Mouse (Mus musculus) spleen, postnatal 36 days (tissue): Measurements from ENCODE around the gene Cnpy1.

ENCODE experiments used
- DNase-seq, 2 experiments: peaks; one replicate each; pipeline ENCODE4 v3.0.0; 2022; ENCODE audit warnings: low spot score in 2 of 2, mixed read lengths in 1 of 2

The Cnpy1 gene

DNA sequence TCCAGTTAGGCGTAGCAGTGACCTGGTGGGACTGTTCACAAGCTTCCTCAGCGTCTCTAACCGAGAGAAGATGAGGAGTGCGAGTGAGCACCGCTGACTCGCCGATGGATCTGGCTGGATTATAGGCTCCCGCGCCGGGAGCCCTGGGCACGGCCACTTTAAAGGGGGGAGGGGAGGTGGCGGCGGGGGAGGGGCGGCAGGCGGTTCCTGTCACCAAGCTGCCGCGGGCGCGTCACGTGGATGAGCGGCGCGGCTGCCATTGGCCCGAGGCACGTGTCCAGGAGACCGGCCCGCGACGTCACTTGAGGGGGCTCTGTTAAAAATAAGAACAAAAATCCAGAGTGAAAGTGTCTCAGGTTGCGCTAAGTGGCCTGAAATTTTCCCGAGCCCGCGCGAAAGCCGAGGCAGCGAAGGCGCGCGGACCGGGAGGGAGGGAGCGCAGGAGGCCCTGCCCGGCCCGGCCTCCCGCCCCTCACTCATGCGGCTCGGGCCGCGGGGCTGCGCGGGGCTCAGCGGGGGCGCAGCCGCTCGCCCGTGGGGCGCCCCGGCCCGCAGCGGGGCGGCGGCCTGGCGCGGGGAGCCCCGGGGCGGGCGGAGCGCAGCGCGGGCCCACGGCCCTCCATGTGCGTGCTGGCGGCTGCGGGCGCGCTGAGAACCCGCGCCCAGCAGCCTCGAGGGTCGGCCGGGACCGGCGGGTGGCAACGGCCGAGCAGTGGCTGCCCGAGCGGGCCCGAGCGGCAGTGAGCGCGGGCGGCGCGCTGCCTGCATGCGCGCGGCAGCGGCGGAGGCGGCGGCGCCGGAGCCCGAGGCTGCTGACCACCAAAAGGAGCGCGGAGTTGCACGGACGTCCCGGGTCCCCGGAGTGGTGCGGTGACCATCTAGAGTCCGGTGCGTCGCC, 80.0 kb downstream of the Cnpy1 start, which contains the start of gene En2:
En2 (plus strand) TSS at position 337 of the 898 bp plus-strand sequence.
- DNase-seq, result no peak

DNA sequence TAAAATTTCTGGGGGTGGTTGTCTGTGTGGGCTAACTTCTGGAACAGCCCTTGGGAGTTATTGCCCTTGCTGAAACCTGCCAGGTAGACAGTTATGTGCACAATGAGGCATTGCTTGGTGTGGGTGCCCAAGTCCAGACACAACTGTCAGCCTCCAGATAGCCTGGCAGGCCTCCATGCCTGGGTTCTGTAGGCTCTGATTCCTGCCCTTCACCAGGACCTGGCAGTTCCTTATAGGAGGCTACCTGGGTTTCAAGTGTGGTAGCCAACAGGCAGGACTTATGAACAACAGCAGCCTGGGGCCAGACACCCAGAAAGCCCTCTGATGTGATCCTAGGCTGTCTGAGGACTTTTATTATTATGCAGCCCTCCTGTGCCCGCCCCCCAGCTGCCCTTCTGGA, 81.7 kb downstream of the Cnpy1 start:
- no peak for DNase-seq

DNA sequence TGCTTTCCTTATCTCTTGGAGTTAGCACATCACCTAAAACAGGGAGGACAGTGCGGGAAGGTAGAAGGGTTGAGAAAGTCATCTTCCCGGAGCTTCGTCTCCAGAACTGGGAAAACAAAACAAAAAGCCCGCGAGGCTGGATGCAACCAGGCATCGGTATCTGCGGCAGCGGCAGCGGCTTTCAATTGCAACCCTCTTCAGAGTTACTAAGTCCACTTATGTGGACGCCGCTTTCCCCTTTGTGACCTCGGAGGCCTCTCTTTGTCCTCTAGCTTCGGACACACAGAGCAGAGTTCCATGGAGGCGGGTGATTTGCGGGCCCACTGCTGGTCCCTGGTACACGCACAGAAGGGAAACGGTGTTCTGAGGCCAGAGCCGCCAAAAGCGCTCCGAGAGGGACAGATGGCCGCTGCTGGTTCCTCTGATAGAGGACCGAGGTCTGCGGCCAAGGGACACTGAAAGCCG, 83.6 kb downstream of the Cnpy1 start:
- no peak for DNase-seq

DNA sequence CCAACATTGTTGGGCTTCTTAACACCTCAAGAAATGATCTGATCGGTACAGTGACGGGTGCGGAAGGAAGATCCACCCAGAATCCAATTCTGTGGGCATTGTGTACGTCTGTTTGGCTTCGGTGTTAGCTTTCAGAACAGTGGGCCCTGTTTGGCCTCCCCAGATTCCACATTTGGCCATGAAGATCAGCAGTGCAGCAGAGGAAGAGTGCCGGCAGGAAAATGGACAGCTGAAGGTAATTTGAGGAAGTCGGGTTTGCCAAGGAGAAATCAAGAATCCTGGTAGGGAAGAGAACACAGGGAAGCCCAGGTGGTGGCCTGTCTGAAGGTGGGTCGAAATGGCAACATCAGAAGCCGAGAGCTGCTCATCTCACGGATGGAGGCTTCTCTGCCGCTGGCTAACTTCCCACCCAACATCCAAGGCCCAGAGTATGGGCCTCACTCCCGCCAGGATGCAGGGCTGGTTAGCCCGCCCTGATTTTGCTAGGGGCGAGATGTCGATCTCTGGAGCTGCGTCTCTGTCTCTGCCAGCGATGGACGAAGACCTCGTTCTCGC, 84.1 kb downstream of the Cnpy1 start:
- DNase-seq, result no peak

DNA sequence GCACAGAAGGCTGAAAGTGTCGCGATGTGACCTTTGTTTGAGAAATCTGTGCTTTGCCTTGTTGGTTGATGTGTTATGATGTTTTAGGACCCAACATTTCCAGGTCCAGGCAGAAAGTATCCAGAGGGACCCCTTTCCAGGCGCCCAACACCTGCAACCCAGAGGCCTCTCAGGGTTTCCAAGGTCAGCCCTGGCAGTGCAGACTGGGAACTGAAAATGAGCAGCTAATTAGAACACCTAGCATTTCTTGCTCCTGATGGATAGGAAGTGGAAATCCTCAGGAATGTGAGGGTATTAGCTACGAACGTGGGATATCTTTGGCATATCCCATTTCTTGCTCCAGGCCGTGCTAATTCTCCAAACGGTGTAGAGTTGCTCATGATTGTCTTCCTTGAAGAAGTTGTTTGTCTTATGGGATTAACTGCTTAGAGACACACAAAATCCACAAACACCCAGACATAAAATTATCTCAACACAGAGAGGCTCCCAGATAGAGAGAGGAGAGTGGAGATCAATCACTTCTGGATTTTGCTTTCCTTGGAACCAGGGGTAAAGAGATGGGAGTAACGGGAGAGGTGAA, 85.6 kb downstream of the Cnpy1 start:
- no peak for DNase-seq

DNA sequence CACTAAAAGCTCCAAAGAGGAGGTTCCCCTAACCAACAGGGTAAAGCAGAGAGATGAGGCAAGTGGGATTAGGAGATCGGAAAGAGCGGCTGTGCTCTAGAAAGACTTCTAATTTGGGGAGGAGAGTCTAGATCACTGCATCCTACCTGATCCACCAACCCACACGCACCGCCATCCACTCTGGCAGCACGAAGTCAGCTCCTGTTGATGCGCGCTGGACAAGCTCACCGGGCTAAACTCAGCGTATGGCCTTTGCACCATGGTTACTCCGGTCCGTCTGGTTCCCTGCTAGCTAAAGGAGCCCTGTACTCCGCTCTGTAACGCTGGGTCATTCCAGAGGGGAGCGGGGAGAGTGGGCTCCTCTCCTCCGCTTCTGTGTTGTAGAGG, 86.5 kb downstream of the Cnpy1 start:
- no peak for DNase-seq

DNA sequence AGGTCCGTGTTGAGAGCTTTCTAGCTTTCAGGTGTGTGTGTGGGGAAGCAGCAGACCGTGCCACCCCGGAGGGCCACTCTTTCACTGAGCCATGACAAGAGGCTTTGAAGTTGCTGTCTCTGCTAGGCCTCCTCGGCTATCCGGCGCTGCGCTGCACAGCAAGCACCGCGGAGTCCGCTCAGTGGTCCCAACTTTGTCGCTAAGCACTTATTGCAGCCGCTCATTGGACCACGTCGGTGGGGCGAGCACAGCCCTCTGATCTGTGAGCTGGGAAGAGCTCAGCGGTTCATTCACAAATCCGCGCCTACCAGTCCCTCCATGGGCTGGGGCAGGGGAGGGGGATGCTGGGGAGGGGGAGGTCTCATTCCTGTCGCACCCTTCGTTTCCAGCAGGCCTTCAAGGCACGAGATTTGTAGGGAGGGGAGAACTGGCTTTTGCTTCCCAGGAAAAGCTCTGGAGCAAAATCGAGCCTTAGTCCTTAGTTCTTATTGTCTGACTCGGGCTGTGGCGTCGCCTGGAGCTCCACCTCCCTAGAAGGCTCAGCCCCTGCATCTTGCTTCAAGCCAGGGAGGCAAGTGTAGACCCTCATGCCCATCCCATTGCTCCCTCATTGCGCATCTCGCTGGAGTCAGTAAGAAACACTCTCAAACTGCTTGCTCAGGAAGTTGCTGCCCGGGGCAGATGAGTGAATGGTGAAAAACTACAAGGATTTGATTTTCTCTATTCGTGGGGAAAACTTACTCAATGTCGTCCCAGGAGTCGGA, 87.1 kb downstream of the Cnpy1 start:
- no peak for DNase-seq

DNA sequence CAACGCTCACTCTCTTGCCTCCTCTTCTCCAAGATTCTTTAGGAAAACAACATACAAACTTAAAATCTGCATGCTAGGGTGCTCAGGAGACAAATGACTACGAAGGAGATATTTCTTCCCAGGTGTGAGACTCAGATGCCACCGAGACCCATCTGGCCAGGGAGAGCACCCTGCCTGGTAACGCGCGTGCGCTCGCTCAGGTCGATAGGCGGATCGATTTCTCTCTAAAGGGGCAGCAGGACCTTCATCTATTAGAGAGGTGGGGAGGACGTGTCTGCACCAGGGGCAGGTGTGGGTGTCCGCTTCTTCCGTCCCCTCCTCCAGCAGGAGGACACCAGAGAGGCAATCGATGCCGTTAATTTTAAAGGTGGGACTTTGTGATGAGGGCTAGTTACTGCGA, 87.8 kb downstream of the Cnpy1 start:
- no peak for DNase-seq

DNA sequence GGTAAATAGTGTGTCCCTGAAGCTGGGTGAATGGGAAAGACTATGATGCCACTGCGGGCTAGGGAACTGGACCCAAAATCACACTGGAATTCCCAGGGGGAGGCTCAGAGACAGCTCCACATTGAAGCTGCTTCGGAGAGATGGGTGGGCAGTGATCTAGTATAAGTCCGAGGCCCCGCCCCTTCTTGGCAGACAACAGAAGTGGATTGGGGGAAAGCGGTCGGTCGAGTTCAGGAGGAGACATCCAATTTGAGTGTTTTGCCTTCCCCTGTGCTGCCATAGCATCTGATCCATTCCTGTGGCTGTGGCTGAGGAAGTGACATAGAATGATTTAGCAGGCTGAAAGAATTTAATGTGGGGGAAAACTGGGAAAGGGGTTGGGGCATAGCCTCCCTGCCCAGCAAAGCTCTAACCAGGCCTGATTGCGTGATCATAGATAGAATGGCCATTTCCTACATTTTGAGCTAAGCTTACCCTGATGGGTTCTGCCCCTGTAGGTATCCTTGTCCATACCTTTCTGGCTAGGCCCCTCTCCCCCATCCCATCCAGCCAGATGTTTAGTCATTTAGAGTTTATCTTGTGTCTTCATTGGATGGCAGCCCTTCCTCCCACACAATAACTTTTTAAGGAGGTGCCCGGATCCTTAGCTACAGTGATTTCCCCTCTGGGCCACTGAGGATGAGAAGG, 88.4 kb downstream of the Cnpy1 start:
- no peak for DNase-seq
